Comparison of ENCODE assay signal across 8 mouse cellular contexts in genomic region chr10:37231936-37232556, GRCm38 (mm10).
A peak's percentile ranks its signal among the peaks of the same experiment; 100 is the strongest.
DNase-seq lines count a peak whose midpoint lies in the region; ATAC-seq and TF ChIP-seq lines count a peak whose summit lies in the region.

No protein-coding gene starts in this region.

- 5% methylated on average over 9 of the region's 12 CpGs for WGBS in heart, adult 2 months
- 19% methylated on average over 8 of the region's 12 CpGs for WGBS in kidney, embryonic 16.5 days

- H3K27me3 ChIP-seq in heart, adult 2 months (ENCODE audit: control insufficient read depth, insufficient read depth, low read length): no peaks in the 10 kb centered on the region
- no peaks in the 10 kb centered on the region for H3K27me3 ChIP-seq in kidney, embryonic 16.5 days (ENCODE audit: insufficient read depth, low read length)

- peak; percentile 24 to 35 for DNase-seq in cerebellum, postnatal 14 days
- no peak for DNase-seq in cerebellum, adult 11 months
- peak; percentile 75 for DNase-seq in c-Kit-negative CD71-positive TER-119-positive erythroid progenitor cells, embryonic 14.5 days (ENCODE audit: low read depth, low spot score)
- DNase-seq in heart, adult 2 months: peak; percentile 58 to 73
- peak; percentile 50 for DNase-seq in lung, postnatal 14 days
- DNase-seq in retina, postnatal 7 days (ENCODE audit: low read depth, low spot score): peak; percentile 13

- H3K9me3 ChIP-seq in kidney, embryonic 16.5 days (ENCODE audit: low read length): no peaks in the 10 kb centered on the region

- peak; percentile 72 for ATAC-seq in kidney, embryonic 16.5 days (ENCODE audit: low FRiP score, low TSS enrichment)
- no peak for ATAC-seq in cerebellum, adult (ENCODE audit: insufficient number of reproducible peaks, low FRiP score, low TSS enrichment)

- H3K4me3 ChIP-seq in heart, adult 2 months: peak overlapping the region; percentile 15; the same call in 1 of the 2 replicates
- no peak overlapping the region for H3K4me3 ChIP-seq in kidney, embryonic 16.5 days (ENCODE audit: low read length)

- H3K79me2 ChIP-seq in heart, adult 2 months (replicated peaks; ENCODE audit: control insufficient read depth, insufficient read depth, low read length): no peaks in the 10 kb centered on the region

- peak overlapping the region; percentile 64 for H3K9ac ChIP-seq in heart, adult 2 months (ENCODE audit: low read depth, low read length)
- H3K9ac ChIP-seq in kidney, embryonic 16.5 days (replicated peaks; ENCODE audit: low read length): 0 out of 2 replicates have a peak overlapping the region, but pooled peaks have one; percentile 44

- peak overlapping the region; percentile 28 for H3K4me2 ChIP-seq in kidney, embryonic 16.5 days (replicated peaks; ENCODE audit: low read depth, low read length)

- TF ChIP-seq CTCF in heart, adult 2 months (IDR thresholded peaks at IDR 0.05): no peak

- no peak for TF ChIP-seq POLR2A in heart, adult 2 months (IDR thresholded peaks at IDR 0.05; ENCODE audit: insufficient read depth, low read depth, low read length)

- H3K27ac ChIP-seq in heart, adult 2 months: peak overlapping the region; percentile 49
- H3K27ac ChIP-seq in kidney, embryonic 16.5 days (ENCODE audit: low read length): peak overlapping the region; percentile 78

- TF ChIP-seq EP300 in heart, adult 2 months (IDR thresholded peaks at IDR 0.05; ENCODE audit: insufficient read depth, low read depth, low read length): no peak

- H3K4me1 ChIP-seq in heart, adult 2 months (ENCODE audit: control insufficient read depth, insufficient read depth, low read length): peaks cover 11% of the 10 kb centered on the region
- H3K4me1 ChIP-seq in kidney, embryonic 16.5 days (ENCODE audit: insufficient read depth, low read length): peaks cover 35% of the 10 kb centered on the region

- intact Hi-C loops in heart, adult 2 months (cut with DNase I): loop anchor here (5.0 kb wide), 1 partner anchor 90 kb away; no protein-coding TSS in a partner anchor

- H3K36me3 ChIP-seq in heart, adult 2 months (ENCODE audit: control insufficient read depth, insufficient read depth, low read length): peaks cover 6% of the 10 kb centered on the region
- no peaks in the 10 kb centered on the region for H3K36me3 ChIP-seq in kidney, embryonic 16.5 days (ENCODE audit: insufficient read depth, low read length)
